Mouse (Mus musculus) right cerebral cortex, postnatal 25 days (tissue): ENCODE measurements around the gene Olfr312.

Source experiments
- DNase-seq: peaks from one replicate; pipeline ENCODE4 v3.0.0; 2022

Gene Olfr312

GRCm38 (mm10) chr11:58867039-58867953, 38.3 kb downstream of the Olfr312 start, which contains the start of gene 2810021J22Rik:
Gene 2810021J22Rik (plus strand): TSS chr11:58867216.
- peak; percentile 80 for DNase-seq

DNA sequence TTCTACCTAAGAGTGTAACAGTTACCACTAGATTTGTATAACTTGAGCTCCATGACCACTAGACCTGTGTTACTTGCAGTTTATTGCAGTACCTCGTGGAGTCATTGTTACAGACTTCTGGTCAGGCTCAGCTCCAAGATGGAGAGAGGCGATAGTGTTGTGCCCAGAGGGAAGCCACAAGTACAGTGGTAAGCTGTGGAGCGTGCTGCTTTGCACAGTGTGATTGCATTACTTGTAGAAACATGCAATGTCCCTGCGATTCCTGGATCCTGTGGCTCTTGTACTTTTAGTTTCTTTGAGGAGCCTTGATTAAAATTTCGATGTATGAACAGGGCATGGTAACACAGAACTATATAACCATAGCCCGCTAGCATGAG, 38.9 kb downstream of the Olfr312 start:
- DNase-seq = no peak

DNA sequence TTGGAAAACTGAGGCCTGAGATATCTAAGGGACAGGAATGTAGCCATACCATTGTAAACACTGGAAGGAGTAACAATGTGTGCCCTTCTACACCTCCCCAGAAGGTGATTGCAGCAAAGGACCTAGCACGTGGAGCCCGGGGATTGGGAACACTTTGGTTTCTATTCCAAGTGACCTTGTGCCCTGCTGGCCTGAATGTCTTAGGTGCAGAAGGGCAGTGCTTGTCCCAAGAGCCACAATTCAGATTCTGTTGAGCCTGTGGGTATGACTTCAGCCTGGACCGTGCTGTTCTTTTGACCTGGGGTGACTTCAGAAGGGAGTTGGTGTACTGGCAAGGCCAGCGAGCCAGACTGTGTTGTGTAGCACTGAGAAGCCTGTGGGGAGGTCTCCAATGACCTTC, 41.9 kb downstream of the Olfr312 start:
- DNase-seq = no peak

DNA sequence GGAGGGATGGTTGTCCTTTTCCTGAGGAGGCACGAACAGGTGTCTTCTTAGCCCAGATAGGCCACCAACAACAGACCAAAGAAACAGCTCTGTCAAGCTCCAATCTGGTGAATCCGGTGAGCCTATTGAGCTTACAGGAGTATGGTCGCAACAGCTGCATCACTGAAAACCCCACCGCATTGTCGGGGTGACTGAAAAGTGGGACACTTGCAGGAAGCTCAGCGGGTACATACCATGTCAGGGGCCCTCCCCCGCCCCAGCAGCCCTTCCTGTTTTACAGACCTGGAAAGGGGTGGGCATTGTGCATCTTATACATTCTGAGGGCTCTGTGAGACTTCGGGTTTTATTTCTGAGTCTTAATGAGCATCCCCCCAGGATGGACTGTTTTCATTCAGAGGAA, 54.7 kb downstream of the Olfr312 start:
- no peak for DNase-seq
